Mouse (Mus musculus) MEL (cell line): ENCODE data around the gene Qdpr. TPM values are rescaled to one million over a fixed set of nuclear protein-coding genes. Genes with fewer than 3 reads are reported as not detected.

ENCODE experiments used
- DNase-seq: peaks from one replicate; pipeline ENCODE4 v3.0.0; 2011; ENCODE audit warnings: low read depth, low spot score
- H3K27ac ChIP-seq: 2 replicates; pipeline ENCODE4 v1.5.1; 2012; ENCODE audit warnings: low read depth, mild to moderate bottlenecking, control low read depth, low read length, moderate library complexity; ENCODE audit not compliant: control insufficient read depth
- H3K27me3 ChIP-seq, 2 experiments: fragments of 150-350 bp in 1 of 2; sonication (generic) in 1 of 2; 2 replicates each; pipeline ENCODE4 v1.6.1; 2012; ENCODE audit warnings: low read length in 2 of 2, mild to moderate bottlenecking in 2 of 2, improper control_type of control experiment in 1 of 2, moderate library complexity in 1 of 2; ENCODE audit not compliant: insufficient read depth in 2 of 2, control insufficient read depth in 1 of 2
- H3K36me3 ChIP-seq, 2 experiments: 2 replicates each; pipeline ENCODE4 v1.6.1; 2012 to 2014; ENCODE audit warnings: low read length in 2 of 2, improper control_type of control experiment in 1 of 2, inconsistent platforms in 1 of 2, mild to moderate bottlenecking in 1 of 2; ENCODE audit not compliant: insufficient read depth in 2 of 2, control insufficient read depth in 1 of 2
- H3K4me1 ChIP-seq, 2 experiments: fragments of 150-350 bp in 1 of 2; sonication (generic) in 1 of 2; 2 replicates each; pipeline ENCODE4 v1.6.1; 2012; ENCODE audit warnings: low read length in 2 of 2, improper control_type of control experiment in 1 of 2, mild to moderate bottlenecking in 1 of 2; ENCODE audit not compliant: insufficient read depth in 2 of 2, control insufficient read depth in 1 of 2
- H3K4me3 ChIP-seq, 2 experiments: fragments of 150-350 bp in 1 of 2; sonication (generic) in 1 of 2; 2 replicates each; pipeline ENCODE4 v1.5.1; 2012; ENCODE audit warnings: low read depth in 2 of 2, low read length in 2 of 2, mild to moderate bottlenecking in 2 of 2, moderate library complexity in 2 of 2, control low read depth in 1 of 2, improper control_type of control experiment in 1 of 2; ENCODE audit not compliant: control insufficient read depth in 1 of 2, insufficient read depth in 1 of 2
- H3K79me2 ChIP-seq: 2 replicates; pipeline ENCODE4 v1.6.1; 2012; ENCODE audit warnings: mild to moderate bottlenecking, low read length, moderate library complexity; ENCODE audit not compliant: control insufficient read depth, poor library complexity, insufficient read depth
- H3K9ac ChIP-seq: 2 replicates; pipeline ENCODE4 v1.6.1; 2012; ENCODE audit warnings: low read depth, mild to moderate bottlenecking, control low read depth, low read length, moderate library complexity; ENCODE audit not compliant: control insufficient read depth, poor library complexity, severe bottlenecking
- H3K9me3 ChIP-seq: fragments of 150-350 bp; sonication (generic); replicated peaks from 2 replicates; pipeline ENCODE4 v1.6.1; 2012; ENCODE audit warnings: mild to moderate bottlenecking, low read length, improper control_type of control experiment, moderate library complexity; ENCODE audit not compliant: insufficient read depth
- BHLHE40 ChIP-seq: IDR thresholded peaks from 2 replicates; pipeline ENCODE4 v1.6.1; 2012; ENCODE audit warnings: low read depth, mild to moderate bottlenecking, inconsistent platforms, low read length, improper control_type of control experiment, borderline replicate concordance
- CHD1 ChIP-seq: IDR thresholded peaks from 2 replicates; pipeline ENCODE4 v1.6.1; 2012; ENCODE audit warnings: low read depth, mild to moderate bottlenecking, inconsistent platforms, low read length, improper control_type of control experiment
- CHD2 ChIP-seq: IDR thresholded peaks from 2 replicates; pipeline ENCODE4 v1.6.1; 2011; ENCODE audit warnings: low read length, improper control_type of control experiment
- CTCF ChIP-seq, 3 experiments: IDR thresholded peaks in 2 of 3; conservative IDR thresholded peaks in 1 of 3; 2 replicates each; pipeline ENCODE4 v1.5.1; 2011 to 2012; ENCODE audit warnings: low read length in 3 of 3, low read depth in 2 of 3, mild to moderate bottlenecking in 2 of 3, improper control_type of control experiment in 1 of 3, inconsistent platforms in 1 of 3, mixed read lengths in 1 of 3, moderate library complexity in 1 of 3; ENCODE audit not compliant: control insufficient read depth in 1 of 3, insufficient read depth in 1 of 3, poor library complexity in 1 of 3, severe bottlenecking in 1 of 3
- ELF1 ChIP-seq: IDR thresholded peaks from 2 replicates; pipeline ENCODE4 v1.6.1; 2014; ENCODE audit warnings: low read depth, mild to moderate bottlenecking, inconsistent platforms, low read length, improper control_type of control experiment, moderate library complexity
- ETS1 ChIP-seq: IDR thresholded peaks from 2 replicates; pipeline ENCODE4 v1.6.1; 2012; ENCODE audit warnings: low read depth, mild to moderate bottlenecking, inconsistent platforms, low read length, improper control_type of control experiment, moderate library complexity
- GABPA ChIP-seq: IDR thresholded peaks from 2 replicates; pipeline ENCODE4 v1.6.1; 2012; ENCODE audit warnings: low read depth, mild to moderate bottlenecking, inconsistent platforms, low read length, improper control_type of control experiment, moderate library complexity
- GATA1 ChIP-seq: IDR thresholded peaks from 2 replicates; pipeline ENCODE4 v1.6.1; 2011; ENCODE audit warnings: low read depth, low read length, improper control_type of control experiment
- HCFC1 ChIP-seq: IDR thresholded peaks from 2 replicates; pipeline ENCODE4 v1.6.1; 2012; ENCODE audit warnings: low read depth, mild to moderate bottlenecking, inconsistent platforms, low read length, improper control_type of control experiment, moderate library complexity
- KAT2A ChIP-seq: conservative IDR thresholded peaks from 2 replicates; pipeline ENCODE4 v1.6.1; 2012; ENCODE audit warnings: low read depth, low read length, improper control_type of control experiment, inconsistent platforms
- MAFK ChIP-seq: IDR thresholded peaks from 2 replicates; pipeline ENCODE4 v1.6.1; 2011; ENCODE audit warnings: low read depth, mild to moderate bottlenecking, low read length, improper control_type of control experiment, borderline replicate concordance
- MAX ChIP-seq: IDR thresholded peaks from 2 replicates; pipeline ENCODE4 v1.6.1; 2011; ENCODE audit warnings: low read length, improper control_type of control experiment
- MEF2A ChIP-seq: IDR thresholded peaks from 2 replicates; pipeline ENCODE4 v1.6.1; 2014; ENCODE audit warnings: low read depth, mild to moderate bottlenecking, inconsistent platforms, low read length, improper control_type of control experiment; ENCODE audit not compliant: poor library complexity, insufficient replicate concordance, severe bottlenecking; ENCODE audit errors: extremely low read depth
- MXI1 ChIP-seq: IDR thresholded peaks from 2 replicates; pipeline ENCODE4 v1.6.1; 2011; ENCODE audit warnings: mild to moderate bottlenecking, low read depth, low read length, improper control_type of control experiment
- NELFE ChIP-seq: IDR thresholded peaks from 2 replicates; pipeline ENCODE4 v1.6.1; 2011; ENCODE audit warnings: low read depth, low read length, improper control_type of control experiment
- NRF1 ChIP-seq: IDR thresholded peaks from 2 replicates; pipeline ENCODE4 v1.6.1; 2014; ENCODE audit warnings: low read depth, mild to moderate bottlenecking, inconsistent platforms, low read length, improper control_type of control experiment, moderate library complexity; ENCODE audit not compliant: poor library complexity, insufficient read depth, severe bottlenecking
- POLR2AphosphoS2 ChIP-seq: IDR thresholded peaks from 2 replicates; pipeline ENCODE4 v1.6.1; 2011; ENCODE audit warnings: low read length, improper control_type of control experiment
- POLR2AphosphoS5 ChIP-seq: IDR thresholded peaks from 2 replicates; pipeline ENCODE4 v1.6.1; 2012; ENCODE audit warnings: low read depth, borderline replicate concordance, mild to moderate bottlenecking, inconsistent platforms, low read length, moderate library complexity, mixed read lengths
- SIN3A ChIP-seq: IDR thresholded peaks from 2 replicates; pipeline ENCODE4 v1.6.1; 2012; ENCODE audit warnings: low read length, improper control_type of control experiment, inconsistent platforms
- SMC3 ChIP-seq: IDR thresholded peaks from 2 replicates; pipeline ENCODE4 v1.6.1; 2011; ENCODE audit warnings: low read depth, low read length, improper control_type of control experiment
- TBP ChIP-seq: IDR thresholded peaks from 2 replicates; pipeline ENCODE4 v1.8.0; 2011; ENCODE audit warnings: low read depth, low read length, improper control_type of control experiment
- USF1 ChIP-seq: IDR thresholded peaks from 2 replicates; pipeline ENCODE4 v1.6.1; 2014; ENCODE audit warnings: low read depth, mild to moderate bottlenecking, inconsistent platforms, low read length, improper control_type of control experiment, moderate library complexity
- USF2 ChIP-seq, 2 experiments: IDR thresholded peaks; 2 replicates each; pipeline ENCODE4 v1.6.1; 2011 to 2012; ENCODE audit warnings: improper control_type of control experiment in 2 of 2, low read length in 2 of 2, borderline replicate concordance in 1 of 2, inconsistent platforms in 1 of 2, low read depth in 1 of 2, mild to moderate bottlenecking in 1 of 2; ENCODE audit not compliant: insufficient read depth in 1 of 2
- ZNF384 ChIP-seq: IDR thresholded peaks from 2 replicates; pipeline ENCODE4 v1.6.1; 2012; ENCODE audit warnings: low read depth, mild to moderate bottlenecking, inconsistent platforms, low read length, improper control_type of control experiment
- polyA plus RNA-seq, 2 experiments: library from polyadenylated mRNA; stranded (reverse) in 1 of 2; unstranded in 1 of 2; fragments of >175 nt in 1 of 2; fragments of >200 nt in 1 of 2; gene quantifications; 2 replicates each; pipeline versions ENCODE4 v1.2.1 to v1.2.4; 2012; ENCODE audit warnings: low replicate concordance in 2 of 2, low read depth in 1 of 2; ENCODE audit not compliant: insufficient read length in 2 of 2, insufficient read depth in 1 of 2, missing spikeins in 1 of 2
- total RNA-seq: library from RNA; depleted of rRNA; stranded (reverse); fragments of 300-350 nt; gene quantifications from 2 replicates; pipeline ENCODE4 v1.2.3, GENCODE M21; 2012

Qdpr gene
- total and polyA plus RNA-seq, 3 experiments, result 119 to 226 TPM; not detected in 1

DNA sequence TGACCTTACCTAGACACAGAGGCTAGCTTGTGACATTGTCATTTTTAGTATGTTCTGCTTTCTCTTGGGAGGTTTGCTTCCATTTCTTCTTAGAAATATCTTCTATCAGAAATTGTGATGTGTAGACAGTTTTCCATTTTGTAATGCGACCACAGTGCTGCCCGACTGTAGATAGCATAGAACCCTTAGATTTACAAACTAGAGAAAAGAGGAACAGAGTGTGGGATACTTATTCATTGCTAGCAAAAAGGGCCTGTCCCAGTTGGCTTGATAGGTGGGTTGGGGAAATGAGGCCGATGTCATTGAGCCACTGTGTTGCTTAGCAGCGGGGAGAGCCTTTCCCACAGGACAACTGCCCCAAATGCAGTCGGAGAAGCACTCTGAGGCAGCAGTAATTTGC, 47.5 kb upstream of the Qdpr start:
- Histone ChIP-seq H3K27me3 (no peaks in the 10 kb centered on the region), H3K36me3 (peaks cover 12 to 22% of the 10 kb centered on the region in 2 experiments)
- peak; percentile 48 for DNase-seq
- no peak for TF ChIP-seq GABPA
- TF ChIP-seq NELFE, result no peak
- TF ChIP-seq POLR2AphosphoS5, result no peak
- no peak for TF ChIP-seq USF1
- no peak for TF ChIP-seq BHLHE40
- TF ChIP-seq NRF1, result no peak
- no peak for TF ChIP-seq SIN3A
- TF ChIP-seq MAFK, result no peak
- no peak for TF ChIP-seq MXI1
- no peak for TF ChIP-seq MAX
- TF ChIP-seq TBP, result no peak
- TF ChIP-seq ETS1, result no peak
- no peak for TF ChIP-seq CHD2
- TF ChIP-seq CHD1, result no peak
- TF ChIP-seq MEF2A, result no peak
- no peak for TF ChIP-seq POLR2AphosphoS2
- no peak for TF ChIP-seq KAT2A
- no peak for TF ChIP-seq GATA1
- no peak for TF ChIP-seq HCFC1
- TF ChIP-seq, all 39 proteins: peak for 0
- Histone ChIP-seq H3K4me1 (peaks cover 7 to 12% of the 10 kb centered on the region in 2 experiments), H3K9me3 (no peaks in the 10 kb centered on the region), H3K9ac (no peak overlapping the region), H3K4me3 (no peak overlapping the region), H3K27ac (no peak overlapping the region), H3K79me2 (peaks cover 26% of the 10 kb centered on the region)

- Histone ChIP-seq H3K9me3 (no peaks in the 10 kb centered on the region), H3K4me3 (no peak overlapping the region), H3K27ac (no peak overlapping the region), H3K79me2 (peaks cover 26% of the 10 kb centered on the region), H3K27me3 (no peaks in the 10 kb centered on the region), H3K36me3 (peaks cover 11 to 27% of the 10 kb centered on the region in 2 experiments), H3K4me1 (peaks cover 7 to 17% of the 10 kb centered on the region in 2 experiments), H3K9ac (no peak overlapping the region)
- TF ChIP-seq ELF1, result no peak
- no peak for TF ChIP-seq ZNF384
- TF ChIP-seq USF1, result no peak
- no peak for TF ChIP-seq MAX
- TF ChIP-seq SMC3, result no peak
- TF ChIP-seq USF2 (IDR thresholded peaks at IDR 0.05; ENCODE audit: borderline replicate concordance in 1 of 2, insufficient read depth in 1 of 2, low read depth in 1 of 2, low read length in 2 of 2), result no peak
- no peak for TF ChIP-seq GATA1
- no peak for TF ChIP-seq NELFE
- TF ChIP-seq CTCF (IDR thresholded peaks at IDR 0.05 in 2 of 3, conservative IDR thresholded peaks at IDR 0.05 in 1 of 3; ENCODE audit: control insufficient read depth in 1 of 3, insufficient read depth in 1 of 3, low read depth in 2 of 3, low read length in 3 of 3, poor library complexity in 1 of 3, severe bottlenecking in 1 of 3), result no peak
- no peak for TF ChIP-seq SIN3A
- no peak for TF ChIP-seq KAT2A
- DNase-seq, result no peak
Observed at GRCm38 (mm10) chr5:45496930-45497550, 47.0 kb upstream of the Qdpr start.
